Mouse (Mus musculus) embryonic fibroblast, embryonic 13.5 days (primary cell): ENCODE data around the gene Brpf3. TPM values are rescaled to one million over a fixed set of nuclear protein-coding genes. Genes with fewer than 3 reads are reported as not detected.
"Not testable (repeated sequence)": the region's sequence is repeated elsewhere in the genome, so short reads cannot be mapped to it uniquely, and the experiment has no call there.

Experiments
- H3K27ac ChIP-seq: 2 replicates; pipeline ENCODE4 v1.5.1; 2012; ENCODE audit warnings: low read length, control low read depth, inconsistent platforms; ENCODE audit not compliant: insufficient read depth
- H3K4me1 ChIP-seq: 2 replicates; pipeline ENCODE4 v1.6.1; 2011; ENCODE audit warnings: low read length; ENCODE audit not compliant: control insufficient read depth, insufficient read depth
- H3K4me3 ChIP-seq: 2 replicates; pipeline ENCODE4 v1.5.1; 2011; ENCODE audit warnings: mild to moderate bottlenecking, control low read depth, low read length; ENCODE audit not compliant: insufficient read depth
- CTCF ChIP-seq: IDR thresholded peaks from 2 replicates; pipeline ENCODE4 v1.5.1; 2011; ENCODE audit warnings: mild to moderate bottlenecking, control low read depth, low read length, moderate library complexity, borderline replicate concordance; ENCODE audit not compliant: insufficient read depth
- POLR2A ChIP-seq: IDR thresholded peaks from 2 replicates; pipeline ENCODE4 v1.6.1; 2011; ENCODE audit warnings: low read depth, mild to moderate bottlenecking, control low read depth, low read length, moderate library complexity
- polyA plus RNA-seq: library from polyadenylated mRNA; stranded (reverse); fragments of >200 nt; gene quantifications from 2 replicates; pipeline ENCODE4 v1.2.4, GENCODE M21; 2011; ENCODE audit warnings: low read depth; ENCODE audit not compliant: missing spikeins, insufficient read length

Gene Brpf3
- polyA plus RNA-seq, 1 experiment, result 43.7 TPM

GRCm38 (mm10) chr17:28771289-28771688, 29.6 kb upstream of the Brpf3 start:
- Histone ChIP-seq H3K27ac (no peak overlapping the region), H3K4me3 (no peak overlapping the region), H3K4me1 (no peaks in the 10 kb centered on the region)
- TF ChIP-seq CTCF (no peak), POLR2A (no peak)

- H3K4me1 ChIP-seq, H3K27ac ChIP-seq, H3K4me3 ChIP-seq: not testable (repeated sequence)
These were observed 26.6 kb upstream of the Brpf3 start for GRCm38 (mm10) chr17:28774303-28774702.

- Histone ChIP-seq H3K4me1 (no peaks in the 10 kb centered on the region), H3K27ac (no peak overlapping the region), H3K4me3 (no peak overlapping the region)
- TF ChIP-seq CTCF (no peak), POLR2A (no peak)
These were observed 25.7 kb upstream of the Brpf3 start for GRCm38 (mm10) chr17:28775161-28775560.

- Histone ChIP-seq H3K4me1 (no peaks in the 10 kb centered on the region), H3K4me3 (no peak overlapping the region), H3K27ac (no peak overlapping the region)
- TF ChIP-seq CTCF, result 0 out of 2 replicates have a peak, but pooled peaks have one; percentile 8
- TF ChIP-seq POLR2A, result no peak
These were observed 24.1 kb upstream of the Brpf3 start for GRCm38 (mm10) chr17:28776817-28777216.

- TF ChIP-seq CTCF, result no peak
- TF ChIP-seq POLR2A, result no peak
- Histone ChIP-seq H3K4me3 (no peak overlapping the region), H3K27ac (no peak overlapping the region), H3K4me1 (no peaks in the 10 kb centered on the region)
These were observed 23.5 kb upstream of the Brpf3 start for GRCm38 (mm10) chr17:28777231-28778005.

- no peak overlapping the region for H3K27ac ChIP-seq
- H3K4me3 ChIP-seq, result no peak overlapping the region
- no peaks in the 10 kb centered on the region for H3K4me1 ChIP-seq
- TF ChIP-seq CTCF, result no peak
- TF ChIP-seq POLR2A, result no peak
These were observed 21.2 kb upstream of the Brpf3 start for GRCm38 (mm10) chr17:28779735-28780134.

GRCm38 (mm10) chr17:28780836-28781235, 20.1 kb upstream of the Brpf3 start:
- no peak for TF ChIP-seq POLR2A
- TF ChIP-seq CTCF, result no peak
- Histone ChIP-seq H3K4me1 (no peaks in the 10 kb centered on the region), H3K4me3 (no peak overlapping the region), H3K27ac (no peak overlapping the region)

- no peak overlapping the region for H3K27ac ChIP-seq
These were observed 19.4 kb upstream of the Brpf3 start for GRCm38 (mm10) chr17:28781290-28782045.

GRCm38 (mm10) chr17:28785036-28785435, 15.9 kb upstream of the Brpf3 start:
- TF ChIP-seq CTCF (no peak), POLR2A (no peak)
- Histone ChIP-seq H3K27ac (no peak overlapping the region), H3K4me1 (no peaks in the 10 kb centered on the region; the same call in 1 of the 2 replicates), H3K4me3 (no peak overlapping the region)

More at GRCm38 (mm10) chr17:28781290-28782045, 19.4 kb upstream of the Brpf3 start:
- Histone ChIP-seq H3K4me3 (no peak overlapping the region), H3K4me1 (no peaks in the 10 kb centered on the region)
- TF ChIP-seq POLR2A (no peak), CTCF (no peak)

GRCm38 (mm10) chr17:28787507-28787906, 13.4 kb upstream of the Brpf3 start:
- H3K4me1 ChIP-seq, result no peaks in the 10 kb centered on the region; the same call in 1 of the 2 replicates
- no peak overlapping the region for H3K27ac ChIP-seq
- TF ChIP-seq POLR2A (no peak), CTCF (no peak)
- H3K4me3 ChIP-seq, result no peak overlapping the region

- H3K27ac ChIP-seq, result no peak overlapping the region
- TF ChIP-seq CTCF (no peak), POLR2A (no peak)
- peaks cover 6% of the 10 kb centered on the region; the same call in 1 of the 2 replicates for H3K4me1 ChIP-seq
- no peak overlapping the region for H3K4me3 ChIP-seq
These were observed 3.9 kb upstream of the Brpf3 start for GRCm38 (mm10) chr17:28797031-28797430.
